Mouse (Mus musculus) gastrocnemius, adult 18-20 months (tissue): ENCODE data around the gene Jmjd1c. TPM values are rescaled to one million over a fixed set of nuclear protein-coding genes. Genes with fewer than 3 reads are reported as not detected.
A peak's percentile ranks its signal among the peaks of the same experiment; 100 is the strongest.

Experiments used
- DNase-seq: peaks from one replicate; pipeline ENCODE4 v3.0.0; 2021; ENCODE audit warnings: low spot score
- long read RNA-seq, 2 experiments: library from polyadenylated mRNA; stranded (forward); transcript quantifications; one replicate each; pipeline ENCODE4 v2.0.0; 2021
- total RNA-seq, 2 experiments: library from RNA; stranded (reverse); gene quantifications; 2 replicates each; pipeline ENCODE4 v1.2.3; 2021

The Jmjd1c gene
- 10 to 100 TPM; 23.5 to 25.4 TPM for total RNA-seq
- long read RNA-seq, experiment 1, partial matches to known transcripts, result 3 of 5 reads
- long read RNA-seq, experiment 1, other reads (novel, unspliced or antisense), result 2 of 5 reads
- long read RNA-seq, experiment 2, partial matches to known transcripts, result 1 of 3 reads
- long read RNA-seq, experiment 2, other reads (novel, unspliced or antisense), result 2 of 3 reads

DNA sequence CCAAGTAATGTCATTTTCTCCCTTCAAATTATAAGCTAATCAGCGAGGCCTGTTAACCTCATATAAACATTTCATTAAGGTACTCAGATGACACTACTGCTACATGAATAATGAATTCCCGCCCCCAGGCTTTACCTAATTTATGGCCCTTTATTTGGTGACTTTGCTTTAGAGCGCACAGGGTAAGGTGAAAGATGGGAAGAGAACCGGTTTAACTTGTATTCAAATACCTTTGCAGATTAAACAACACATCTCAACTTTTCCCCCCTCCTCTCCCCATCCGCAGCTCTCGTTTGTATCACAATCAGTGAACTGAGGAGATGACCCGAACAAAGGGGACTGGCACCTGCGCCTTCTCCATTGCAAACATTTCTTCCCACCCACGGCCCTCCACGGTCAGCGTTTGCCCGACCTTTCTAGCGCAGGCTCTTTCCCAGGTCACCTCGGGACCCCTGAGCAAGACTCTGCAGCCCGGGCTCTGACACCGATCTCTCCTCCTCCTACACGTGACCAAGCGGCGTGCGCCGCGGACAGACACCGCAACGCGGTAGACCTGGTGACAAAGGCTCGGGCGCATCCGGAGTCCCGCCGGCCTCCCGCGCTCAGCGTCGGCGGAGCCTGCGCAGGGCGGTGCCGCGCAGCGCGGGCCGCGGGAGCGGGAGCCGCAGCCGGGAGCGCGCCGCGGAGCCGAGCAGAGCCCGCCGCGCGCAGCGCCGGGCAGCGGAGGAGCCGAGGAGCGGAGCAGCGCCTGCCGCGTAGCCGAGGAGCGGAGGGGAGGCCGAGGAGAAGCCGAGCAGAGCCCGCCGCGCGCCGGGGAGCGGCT is at the start of gene Jmjd1c:
Gene Jmjd1c, plus strand, starts transcription at position 328 of the 823 bp plus-strand sequence.
- peak; percentile 60 for DNase-seq

DNA sequence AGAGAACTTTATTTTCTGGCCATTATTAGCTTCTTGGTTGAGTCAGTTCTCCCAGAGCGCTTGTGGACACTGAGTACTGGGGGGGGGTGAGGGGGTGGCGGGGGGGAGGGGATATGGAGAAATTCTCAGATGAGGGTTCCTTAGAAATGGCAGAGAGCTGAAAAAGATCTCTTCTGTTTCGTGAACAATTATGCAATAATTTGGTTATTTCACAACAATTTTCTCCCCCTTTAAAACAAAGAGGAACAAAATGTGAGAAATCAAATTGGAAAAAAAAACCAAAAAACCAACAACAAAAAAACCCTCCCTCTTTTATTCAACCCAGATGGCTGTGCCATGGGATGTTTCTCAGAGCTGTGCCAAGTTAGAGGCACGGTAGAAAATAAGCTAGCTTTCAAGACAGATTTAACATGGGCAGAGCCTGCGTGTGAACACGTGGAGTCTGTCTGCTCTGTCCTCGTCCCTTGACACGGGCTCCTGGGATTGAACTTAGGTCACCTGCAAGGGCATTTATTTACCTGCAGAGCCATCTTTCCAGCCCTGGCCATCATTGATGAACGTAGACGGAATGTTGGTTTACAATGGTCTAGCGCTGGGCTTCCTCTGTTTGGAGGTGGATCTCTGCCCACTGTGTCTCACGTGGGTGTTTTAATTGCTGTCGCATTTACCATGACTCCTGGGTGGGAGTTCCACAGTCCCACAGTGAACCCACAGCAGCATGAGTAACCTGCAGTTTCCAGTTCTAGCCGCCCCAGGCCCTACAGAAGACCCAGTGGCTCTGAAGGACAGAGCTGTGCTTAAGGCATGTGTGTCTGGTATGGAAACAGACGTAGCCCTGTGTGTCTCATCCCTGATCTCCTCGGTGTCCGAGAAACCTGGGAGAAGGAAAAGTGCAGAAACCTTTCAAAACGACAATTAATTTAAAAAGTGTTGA is 47.9 kb upstream of the Jmjd1c start:
- DNase-seq, result peak; percentile 17

DNA sequence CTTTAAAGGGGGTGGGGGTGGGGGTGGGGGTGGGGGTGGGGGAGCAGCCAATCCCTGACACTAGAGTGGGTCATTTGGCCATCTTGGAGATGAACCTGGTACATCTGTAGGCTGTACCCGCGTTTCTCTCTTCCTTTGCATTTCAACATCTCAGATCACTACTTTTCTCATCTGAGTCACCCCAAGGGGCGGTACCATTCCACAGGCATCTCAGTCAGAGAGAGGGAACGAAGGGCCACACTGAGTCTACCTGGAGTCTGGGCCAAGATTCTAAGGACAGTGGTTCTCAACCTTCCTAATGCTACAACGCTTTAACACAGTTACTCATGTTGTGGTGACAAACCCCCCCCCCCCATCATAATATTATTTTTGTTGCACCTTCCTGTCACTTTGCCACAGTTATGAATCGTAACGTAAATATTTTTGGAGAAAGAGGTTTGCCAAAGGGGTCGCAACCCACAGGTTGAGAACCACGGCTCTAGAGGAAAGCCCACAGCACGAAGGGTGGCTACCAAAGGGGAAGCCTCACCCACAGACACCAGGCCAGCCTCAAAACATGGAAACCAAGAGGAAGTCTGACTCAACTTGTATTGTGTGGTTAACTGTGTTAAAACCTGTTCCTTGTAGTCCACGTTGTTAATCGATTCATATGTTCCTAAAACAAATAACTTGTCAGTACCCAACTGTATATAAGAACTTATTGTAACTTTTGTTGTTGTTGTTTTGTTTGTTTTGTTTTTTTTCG is 46.9 kb upstream of the Jmjd1c start:
- no peak for DNase-seq

DNA sequence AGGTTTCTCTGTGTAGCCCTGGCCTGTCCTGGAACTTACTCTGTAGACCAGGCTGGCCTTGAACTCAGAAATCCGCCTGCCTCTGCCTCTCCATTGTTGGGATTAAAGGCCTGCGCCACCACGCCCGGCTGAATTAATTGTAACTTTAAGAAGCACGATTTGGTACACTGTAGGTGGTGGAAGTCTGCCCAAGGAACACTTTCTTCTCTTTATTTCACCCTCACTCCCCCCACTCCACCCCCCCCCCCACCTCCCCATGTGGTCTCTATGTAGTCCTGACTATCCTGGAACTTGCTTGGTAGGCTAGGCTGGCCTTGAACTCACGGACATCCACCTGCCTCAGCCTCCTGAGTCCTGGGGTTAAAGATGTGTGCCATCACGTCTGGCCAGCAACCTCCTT is 46.3 kb upstream of the Jmjd1c start:
- no peak for DNase-seq

DNA sequence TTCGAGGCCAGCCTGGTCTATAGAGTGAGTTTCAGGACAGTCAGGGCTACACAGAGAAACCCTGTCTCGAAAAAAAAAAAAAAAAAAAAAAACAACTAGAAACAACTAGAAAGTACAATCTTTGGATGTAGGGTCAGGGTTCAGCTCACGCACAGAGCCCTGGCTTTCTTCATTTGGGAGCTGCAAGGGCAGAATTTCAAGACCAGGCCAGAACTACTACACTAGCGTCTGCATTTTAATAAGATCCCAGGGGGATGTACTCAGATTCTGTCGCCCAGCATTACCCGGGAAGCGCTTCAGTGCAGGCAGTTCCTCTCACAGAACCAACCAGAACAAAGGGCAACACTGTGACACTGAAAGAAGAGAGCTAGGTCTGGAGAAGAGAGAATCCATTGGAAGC is 45.2 kb upstream of the Jmjd1c start:
- DNase-seq, result no peak

DNA sequence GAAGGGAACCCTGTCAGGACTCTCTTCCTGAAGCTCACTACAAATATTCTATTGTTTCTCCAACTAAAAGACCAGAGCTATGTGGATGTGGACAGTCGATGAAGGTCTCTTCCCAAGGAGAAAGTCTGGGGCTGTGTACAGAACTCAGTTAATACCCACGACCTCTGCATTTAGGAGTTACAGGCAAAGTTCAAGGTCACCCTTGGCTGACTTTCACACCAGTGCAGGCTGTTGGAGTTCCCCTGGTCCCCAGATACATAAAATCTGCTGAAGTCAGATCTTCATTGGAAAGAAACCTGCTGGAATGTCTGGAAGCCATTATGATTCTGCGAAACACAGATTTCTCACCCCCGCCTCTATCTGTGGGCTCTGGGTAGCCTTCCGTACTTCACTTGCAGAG is 44.5 kb upstream of the Jmjd1c start:
- peak; percentile 15 for DNase-seq

DNA sequence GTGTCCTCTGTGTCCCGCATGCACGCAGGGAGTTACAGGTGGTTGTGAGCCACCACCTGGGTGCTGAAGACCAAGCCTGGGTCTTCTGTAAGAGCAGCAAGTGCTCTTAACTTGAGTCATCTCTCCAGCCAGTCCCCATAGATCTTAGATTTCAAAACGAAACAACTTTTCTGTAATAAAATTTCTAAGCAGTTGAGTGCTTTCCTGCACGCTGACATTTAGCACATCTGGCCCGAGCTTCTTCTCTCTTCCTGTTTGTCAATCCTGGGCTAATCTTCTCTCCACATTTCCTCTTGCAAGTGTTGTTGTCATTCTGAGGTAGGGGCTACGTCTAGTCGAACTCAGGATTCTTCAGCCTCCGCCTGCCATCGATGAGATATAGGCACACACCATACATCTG is 43.5 kb upstream of the Jmjd1c start:
- no peak for DNase-seq

DNA sequence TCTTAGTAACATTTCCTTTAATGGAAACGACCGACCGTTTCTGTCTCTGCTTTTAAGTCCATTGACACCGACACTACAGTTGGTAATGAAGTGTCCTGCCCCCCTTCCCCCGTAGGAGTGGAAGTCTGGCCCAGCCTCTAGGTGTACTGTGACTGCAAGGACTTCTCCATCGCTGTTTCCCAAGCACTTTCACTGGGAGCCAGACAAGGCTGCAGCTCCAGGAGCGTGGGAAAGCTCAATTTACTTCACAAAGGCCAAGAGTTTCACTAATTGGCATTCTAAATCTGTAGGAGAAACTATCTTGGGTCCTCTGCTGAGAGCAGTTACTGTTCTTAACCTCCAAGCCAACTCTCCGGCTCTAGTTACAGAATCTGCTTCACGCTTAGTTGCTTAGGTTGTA is 42.5 kb upstream of the Jmjd1c start:
- DNase-seq, result peak; percentile 66

DNA sequence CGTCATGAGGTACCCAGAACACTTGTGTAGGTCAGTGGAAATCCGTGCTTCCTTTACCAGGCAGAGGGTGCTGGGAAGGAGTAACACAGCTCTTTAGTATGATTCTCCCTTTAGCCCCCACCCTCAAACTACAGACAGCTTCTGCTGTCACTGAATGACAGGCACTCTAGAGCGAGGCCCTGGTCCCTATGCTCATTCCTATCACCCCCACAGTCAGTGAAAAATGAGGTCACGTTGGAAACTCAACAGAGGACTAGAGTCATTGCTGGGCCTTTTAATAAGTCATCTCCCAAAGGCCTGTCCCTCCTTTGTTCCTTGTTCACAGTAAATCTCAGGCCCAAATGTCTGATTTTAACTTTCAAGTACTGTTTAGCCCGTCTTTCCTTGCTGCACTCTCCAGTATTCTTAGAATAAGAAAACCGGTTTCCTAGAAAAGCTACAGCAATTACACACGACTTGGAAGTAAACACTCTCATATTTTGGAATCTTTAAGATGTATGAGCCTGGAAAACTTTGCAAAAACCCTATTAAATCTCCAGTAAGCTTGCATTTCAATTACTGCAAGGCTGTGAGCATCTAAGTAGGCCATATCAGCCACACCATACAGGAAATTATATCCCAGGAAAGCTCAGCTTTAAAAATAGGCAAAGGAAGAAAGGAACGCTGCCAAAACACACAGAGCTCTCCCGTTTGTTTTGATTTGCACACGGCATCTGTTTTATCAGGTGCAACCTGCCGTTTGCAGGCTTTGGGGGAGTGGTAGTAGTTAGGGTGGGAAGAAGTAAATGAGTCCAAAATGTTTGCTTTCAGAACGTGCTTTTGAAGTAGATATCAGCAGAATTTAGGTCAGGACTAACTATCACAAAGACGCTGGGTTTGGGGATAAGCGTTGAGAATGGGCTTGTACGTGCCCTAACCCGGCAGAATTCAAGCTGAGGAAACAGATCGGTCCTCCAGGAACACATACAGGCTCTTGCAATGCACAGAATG is 39.8 kb upstream of the Jmjd1c start:
- peak; percentile 19 for DNase-seq

DNA sequence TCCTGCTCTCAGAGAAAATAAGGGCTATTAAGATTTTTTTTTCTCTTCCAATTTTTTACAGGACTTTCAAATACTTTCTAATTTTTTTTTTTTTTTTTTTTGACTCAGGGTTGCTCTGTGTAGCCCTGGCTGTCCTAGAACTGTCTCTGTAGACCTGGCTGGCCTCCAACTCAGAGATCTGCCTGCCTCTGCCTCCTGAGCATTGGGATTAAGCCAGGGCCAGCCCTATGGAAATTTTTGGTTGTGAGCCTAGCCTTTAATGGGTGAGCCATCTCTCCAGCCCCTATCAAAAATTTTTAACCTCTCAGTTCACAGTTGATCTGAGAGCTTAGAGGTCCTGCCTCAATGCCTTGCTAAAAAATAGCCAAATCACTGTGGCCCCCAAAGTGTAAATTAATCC is 38.7 kb upstream of the Jmjd1c start:
- no peak for DNase-seq

DNA sequence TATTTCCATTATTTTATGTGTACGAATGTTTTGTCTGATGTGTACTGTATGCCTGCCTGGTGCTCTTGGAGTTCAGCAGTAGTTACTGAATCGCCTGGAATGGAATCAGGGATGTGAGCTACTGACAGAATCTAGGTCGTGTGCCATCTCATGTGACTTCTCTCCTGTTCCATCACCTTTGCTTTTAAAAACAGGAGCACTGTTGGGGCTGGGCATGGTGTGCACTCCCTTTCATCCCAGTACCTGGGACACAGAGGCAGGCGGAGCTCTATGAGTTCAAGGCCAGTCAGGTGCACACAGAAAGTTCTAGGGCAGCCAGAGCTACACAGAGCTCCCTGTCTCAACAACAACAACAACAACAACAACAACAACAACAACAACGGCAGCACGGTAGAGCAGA is 38.2 kb upstream of the Jmjd1c start:
- no peak for DNase-seq

DNA sequence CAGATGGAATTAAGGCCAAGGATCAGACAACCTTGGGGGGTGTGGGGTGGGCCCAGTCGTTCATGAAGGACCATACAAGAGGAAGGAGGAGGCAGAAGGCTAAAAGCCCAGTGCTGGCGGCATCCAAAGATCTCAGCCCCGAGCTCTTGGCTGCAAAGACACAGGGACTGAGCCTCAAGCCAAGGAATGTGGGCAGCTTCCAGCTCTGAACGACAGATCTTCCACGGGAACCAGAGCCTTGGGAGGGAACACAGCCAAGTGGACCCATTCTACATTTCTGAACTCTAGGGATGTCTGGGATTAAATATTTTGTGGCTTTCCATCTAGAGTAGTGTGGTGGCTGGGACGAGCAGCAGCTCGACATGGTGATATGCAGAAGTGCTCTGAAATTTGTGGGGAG is 37.6 kb upstream of the Jmjd1c start:
- peak; percentile 73 for DNase-seq

DNA sequence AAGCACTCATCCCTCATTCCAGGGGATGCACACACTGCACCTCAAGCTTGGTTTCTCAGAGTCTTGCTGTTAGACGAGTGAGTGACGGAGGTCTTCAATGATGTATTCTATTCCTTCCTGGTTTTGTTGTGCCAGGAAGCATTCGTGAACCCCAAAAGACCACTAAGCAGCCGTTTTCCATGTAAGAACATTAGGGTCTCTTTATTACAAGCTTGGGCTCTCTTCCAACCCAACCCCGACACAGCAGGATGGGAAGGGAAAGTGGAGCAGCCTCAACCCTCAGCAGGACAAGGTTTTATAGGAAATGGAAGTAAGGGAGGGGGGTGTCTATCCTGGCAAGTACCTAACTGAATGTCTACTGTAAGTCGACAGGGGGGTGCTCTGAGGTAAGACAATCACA is 37.2 kb upstream of the Jmjd1c start:
- DNase-seq, result no peak

DNA sequence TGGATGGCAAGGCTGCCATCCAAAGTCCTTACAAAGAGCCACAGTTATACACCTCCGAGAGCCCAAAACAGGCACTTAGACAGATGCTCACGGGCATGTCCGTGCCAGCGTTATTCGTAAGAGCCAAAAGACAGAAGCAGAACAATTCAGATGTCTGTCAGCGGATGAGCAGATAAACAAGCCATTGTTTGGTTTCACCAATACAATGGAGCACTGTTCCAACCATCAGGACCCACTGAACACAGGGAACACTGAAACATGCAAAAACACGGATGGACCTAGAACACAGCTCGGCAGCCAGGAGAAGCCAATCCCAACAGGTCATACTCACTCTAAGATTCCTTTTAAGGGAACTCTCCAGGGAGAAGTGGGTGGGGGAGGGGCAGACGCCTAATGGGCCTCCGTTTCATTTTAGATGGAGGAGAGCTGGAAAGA is 34.5 kb upstream of the Jmjd1c start:
- DNase-seq, result no peak

DNA sequence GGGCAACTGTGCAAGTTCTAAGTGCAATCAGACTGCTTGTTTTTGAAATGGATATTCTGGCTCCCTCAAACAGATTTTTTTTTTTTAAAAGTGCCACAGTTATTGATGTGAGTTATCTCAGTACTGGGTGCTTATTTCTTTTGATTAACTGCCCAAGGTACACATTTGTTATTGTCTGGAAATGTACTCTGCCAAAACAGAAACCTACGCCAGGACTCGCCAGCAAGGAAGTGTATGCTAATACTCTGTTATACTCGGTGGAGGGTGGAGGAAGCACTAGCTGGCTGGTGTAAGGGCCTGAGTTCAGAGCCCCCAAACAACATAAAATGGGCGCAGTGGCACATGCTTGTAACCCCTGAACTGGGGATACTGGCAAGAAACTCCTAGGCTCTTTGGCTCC is 34.1 kb upstream of the Jmjd1c start:
- no peak for DNase-seq

DNA sequence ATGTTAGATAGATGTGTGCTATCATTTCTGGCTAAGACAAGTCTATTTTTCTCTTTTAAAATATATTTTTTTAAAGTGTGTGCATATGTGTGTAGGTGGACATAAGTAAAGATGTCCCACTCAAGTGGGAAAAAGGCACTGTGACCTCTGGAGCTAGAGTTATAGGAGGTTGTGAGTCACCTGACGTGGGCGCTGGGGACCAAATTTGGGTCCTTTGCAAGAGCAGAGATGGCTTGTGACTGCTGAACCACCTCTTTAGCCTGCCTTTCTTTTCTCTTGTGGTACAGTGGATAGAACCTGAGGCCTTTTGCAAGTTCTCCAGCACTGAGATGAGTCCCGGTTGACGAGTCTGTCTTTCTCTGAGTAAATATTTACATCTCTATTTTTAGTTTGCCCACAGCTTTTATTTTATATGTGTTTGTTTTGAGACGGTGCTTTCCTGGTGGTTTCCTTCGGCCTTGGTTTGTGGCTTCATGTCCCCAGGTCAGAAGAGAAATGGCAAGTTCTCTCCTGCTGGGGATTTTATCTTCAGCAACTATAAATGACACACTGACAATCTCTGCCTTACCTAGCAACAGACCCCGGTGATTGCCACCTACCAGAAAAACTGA is 30.5 kb upstream of the Jmjd1c start:
- no peak for DNase-seq

DNA sequence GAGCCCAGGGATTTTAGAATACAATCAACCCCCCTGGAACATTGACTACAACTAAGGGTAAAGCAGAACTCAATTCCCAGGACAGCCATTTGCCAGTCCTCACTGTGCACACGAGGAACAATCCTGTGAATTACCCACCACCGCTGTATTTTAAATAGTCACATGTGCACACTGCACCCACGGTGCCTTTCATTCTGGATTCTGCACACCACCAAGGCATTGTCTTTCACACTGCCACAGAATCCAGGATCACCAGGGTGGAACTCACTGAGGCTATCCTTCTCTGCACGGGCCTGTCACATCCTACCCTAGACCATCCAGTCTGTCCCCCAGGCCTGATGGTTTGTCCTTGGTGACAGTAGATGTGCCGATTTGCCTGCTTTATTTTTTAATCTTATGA is 30.0 kb upstream of the Jmjd1c start:
- no peak for DNase-seq

DNA sequence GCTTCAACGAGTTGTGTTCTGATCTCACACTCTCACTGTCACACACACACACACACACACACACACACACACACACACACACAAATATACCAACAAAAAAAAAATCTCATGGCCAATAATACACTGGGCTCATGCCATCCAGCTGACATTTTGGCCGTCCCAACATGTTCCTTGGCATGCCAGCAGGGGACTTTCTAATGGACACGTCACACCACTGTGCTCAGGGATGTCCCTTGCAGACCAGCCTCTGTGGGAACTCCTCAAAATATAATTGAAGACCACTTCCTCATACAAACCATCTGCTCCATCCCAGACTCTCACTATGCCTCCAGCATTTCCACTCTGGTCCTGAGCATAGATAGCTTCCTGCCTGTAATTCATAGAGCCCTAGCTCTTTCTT is 29.5 kb upstream of the Jmjd1c start:
- DNase-seq, result peak; percentile 14

DNA sequence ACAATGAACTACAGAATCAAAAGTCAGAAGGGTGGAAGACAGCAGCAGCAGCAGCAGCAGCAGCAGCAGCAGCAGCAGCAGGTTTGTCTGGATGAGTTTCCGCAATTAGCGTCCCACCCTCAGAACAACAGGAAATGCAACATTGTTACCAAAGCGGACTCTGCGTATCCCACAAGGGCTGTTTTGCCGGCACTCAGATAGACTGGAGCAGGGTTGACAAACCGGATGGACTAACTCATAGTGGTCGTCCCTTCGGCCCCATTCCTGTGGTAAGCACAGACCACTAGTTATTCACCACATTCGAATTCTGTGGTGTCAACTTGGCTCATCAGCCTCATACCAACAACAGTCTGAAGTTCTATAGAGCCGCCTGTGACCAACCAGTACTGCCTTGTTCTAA is 26.9 kb upstream of the Jmjd1c start:
- DNase-seq, result no peak

DNA sequence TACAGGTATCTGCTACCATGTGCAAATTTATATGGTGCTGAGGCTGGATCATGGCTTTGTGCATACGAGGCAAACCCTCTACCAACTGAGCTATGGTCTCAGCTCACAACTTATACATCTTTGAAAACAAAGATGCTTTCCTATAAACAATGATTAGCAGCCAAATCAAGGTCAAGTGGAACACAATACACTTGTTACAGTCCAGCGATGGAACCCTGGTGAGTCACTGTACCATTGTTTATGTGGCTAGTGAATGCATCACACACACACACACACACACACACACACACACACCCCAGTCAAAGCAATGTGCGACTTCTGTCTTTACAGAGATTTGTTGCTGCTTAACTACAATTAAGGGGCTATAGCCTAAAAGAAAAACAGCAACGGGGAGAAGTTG is 24.5 kb upstream of the Jmjd1c start:
- no peak for DNase-seq
